Mouse (Mus musculus): ENCODE results near the gene Nptn. TPM values are rescaled to one million over a fixed set of nuclear protein-coding genes. Genes with fewer than 3 reads are reported as not detected.

The Nptn gene
- total RNA-seq, 4 experiments from 2014 or later = 672 to 816 (median 749) TPM

DNA sequence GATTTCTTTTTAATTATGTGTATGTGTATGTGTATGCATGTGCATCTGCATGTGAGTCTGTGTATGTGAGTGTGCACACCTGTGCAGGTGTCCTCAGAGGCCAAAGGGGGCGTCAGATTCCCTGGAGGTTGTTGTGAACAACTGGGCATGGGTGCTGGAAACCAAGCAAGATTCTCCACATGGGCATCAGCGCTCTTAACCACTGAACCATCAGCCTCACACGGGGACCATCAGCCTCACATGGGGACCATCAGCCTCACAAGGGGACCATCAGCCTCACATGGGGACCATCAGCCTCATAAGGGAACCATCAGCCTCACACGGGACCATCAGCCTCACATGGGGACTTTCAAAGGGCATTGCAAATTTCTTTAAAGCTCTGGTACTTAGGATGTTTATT lies 108.7 kb downstream of the Nptn start:
- DNase-seq (ENCODE audit: low spot score in 2 of 2) = no peak

DNA sequence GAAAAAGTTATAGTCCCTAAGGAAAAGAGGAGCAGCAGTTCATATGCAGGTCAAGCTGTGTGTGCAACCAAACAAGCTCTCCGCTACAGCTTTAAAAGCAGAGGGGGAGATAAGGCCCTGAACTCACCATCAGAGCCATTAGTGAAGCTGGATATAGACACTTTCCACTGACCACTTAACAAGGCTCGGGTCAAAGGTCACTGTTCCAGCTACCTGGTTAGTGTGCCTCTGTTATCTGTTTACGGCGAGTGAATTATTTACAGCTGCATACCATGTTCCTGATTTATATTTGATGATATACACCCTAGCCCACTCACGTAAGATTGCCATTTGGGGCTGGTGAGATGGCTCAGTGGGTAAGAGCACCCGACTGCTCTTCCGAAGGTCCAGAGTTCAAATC lies 109.4 kb downstream of the Nptn start:
- DNase-seq (ENCODE audit: low spot score in 2 of 2) = no peak

GRCm38 (mm10) chr9:58698486-58698885 lies 116.4 kb downstream of the Nptn start:
- DNase-seq (ENCODE audit: low spot score in 2 of 2) = no peak

DNA sequence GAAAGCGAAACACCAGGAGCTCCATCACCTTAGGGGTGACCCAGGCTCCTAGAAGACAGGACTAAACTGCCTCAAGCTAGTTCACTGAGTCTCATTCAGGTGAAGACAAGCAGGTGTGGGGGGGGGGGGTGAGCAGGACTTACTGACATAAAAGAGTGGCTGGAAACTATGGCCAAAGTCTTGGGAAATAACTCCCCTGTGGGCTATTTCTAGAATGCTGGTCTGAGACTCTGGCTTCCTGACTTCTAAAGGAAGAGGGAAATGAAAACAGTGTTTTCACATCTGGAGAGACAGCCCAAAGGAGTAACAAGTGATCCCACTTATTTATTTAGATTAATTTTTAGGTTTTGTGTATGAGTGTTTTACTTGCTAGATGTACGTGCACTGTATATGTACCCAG lies 119.7 kb downstream of the Nptn start:
- DNase-seq (ENCODE audit: low spot score in 2 of 2) = no peak

GRCm38 (mm10) chr9:58703766-58704165 lies 121.7 kb downstream of the Nptn start:
- DNase-seq (ENCODE audit: low spot score in 2 of 2) = no peak

DNA sequence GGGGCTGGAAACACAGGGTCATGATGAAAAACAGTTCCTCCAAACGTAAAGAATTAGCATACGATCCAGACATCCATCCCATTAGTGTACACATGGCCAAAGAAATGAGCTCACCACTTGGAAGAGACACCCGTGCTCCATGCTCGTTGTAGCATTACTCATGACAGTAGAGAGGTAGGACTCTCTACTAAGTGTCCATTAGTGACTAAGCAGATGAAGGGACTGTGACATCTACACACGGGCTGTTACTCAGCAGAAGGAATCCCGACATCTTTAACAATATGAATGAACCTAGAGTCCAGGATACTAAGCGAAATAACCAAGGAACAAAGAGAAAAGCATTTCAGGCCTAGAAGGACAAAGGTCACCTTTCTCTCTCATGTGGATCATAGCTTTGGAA lies 124.0 kb downstream of the Nptn start:
- no peak for DNase-seq (ENCODE audit: low spot score in 2 of 2)

Other genes with a start within 250 kb of the Nptn start
- not detected for gene Tbc1d21, start 211.8 kb upstream of the Nptn start, total RNA-seq (2022)
- gene Insyn1, start 93.6 kb upstream of the Nptn start, total RNA-seq (2022) = 100 to 1,000 TPM; 211 to 240 (median 223) TPM
- 1 to 10 TPM; 6.7 to 8.6 (median 7.7) TPM for gene Cd276, start 26.8 kb upstream of the Nptn start, total RNA-seq (2022)
- 1 to 10 TPM in 1 of 4 experiments, not detected in 3; 1.4 TPM for gene Rec114, start 161.7 kb downstream of the Nptn start, total RNA-seq (2022)
- gene Hcn4, start 241.2 kb downstream of the Nptn start, total RNA-seq (2022) = 1 to 10 TPM; 1.6 to 2.3 (median 1.7) TPM

All from layer of hippocampus, adult 8-10 months (tissue).